Mouse (Mus musculus) C2C12 (cell line): ENCODE data around the gene Bmp6.

Experiments used
- CEBPB ChIP-seq: IDR thresholded peaks from one replicate; pipeline ENCODE4 v1.6.1; 2011; ENCODE audit warnings: low read depth, mild to moderate bottlenecking, control low read depth, moderate library complexity
- CTCF ChIP-seq: IDR thresholded peaks from one replicate; pipeline ENCODE4 v1.5.1; 2011; ENCODE audit not compliant: control insufficient read depth, insufficient read depth, insufficient read length
- FOSL1 ChIP-seq: IDR thresholded peaks from one replicate; pipeline ENCODE4 v1.8.0; 2011; ENCODE audit warnings: mild to moderate bottlenecking, low read length; ENCODE audit not compliant: poor library complexity, insufficient read depth, severe bottlenecking
- MAX ChIP-seq: IDR thresholded peaks from one replicate; pipeline ENCODE4 v1.6.1; 2011; ENCODE audit warnings: mild to moderate bottlenecking, control low read depth
- MYOG ChIP-seq: IDR thresholded peaks from one replicate; pipeline ENCODE4 v1.6.1; 2011; ENCODE audit not compliant: control insufficient read depth, insufficient read length; ENCODE audit errors: extremely low read depth
- USF1 ChIP-seq: IDR thresholded peaks from one replicate; pipeline ENCODE4 v1.6.1; 2011; ENCODE audit warnings: low read depth, mild to moderate bottlenecking, control low read depth, moderate library complexity

GRCm38 (mm10) chr13:38516582-38516981, 171.7 kb downstream of the Bmp6 start:
- TF ChIP-seq USF1 (peak; percentile 58), CTCF (no peak), MAX (no peak), CEBPB (no peak), MYOG (no peak), FOSL1 (no peak)
